Comparison of ENCODE assay signal across 11 mouse cellular contexts in genomic region chr11:22387472-22388098, GRCm38 (mm10). TPM values are rescaled to one million over a fixed set of nuclear protein-coding genes. Genes with fewer than 3 reads are reported as not detected.
DNase-seq lines count a peak whose midpoint lies in the region; ATAC-seq lines count a peak whose summit lies in the region.
"Had no signal": no experiment of that assay in that cellular context is flagged by ENCODE, and none has a peak within 500 bp of the region (broad histone marks: within the 10 kb centered on the region; RNA-seq: fewer than 3 reads in every experiment).

No protein-coding gene starts in this region.

- no peak for ATAC-seq in midbrain, embryonic 13.5 days
- ATAC-seq: Patski had no signal

- 89% methylated on average over 6 of the region's 6 CpGs for WGBS in midbrain, embryonic 13.5 days

- H3K4me1 ChIP-seq in midbrain, embryonic 13.5 days (replicated peaks), result no peaks in the 10 kb centered on the region

- no peak overlapping the region for H3K27ac ChIP-seq in midbrain, embryonic 13.5 days
- H3K27ac ChIP-seq: kidney, postnatal 0 days had no signal

- no peaks in the 10 kb centered on the region for H3K36me3 ChIP-seq in midbrain, embryonic 13.5 days

- H3K4me2 ChIP-seq in midbrain, embryonic 13.5 days (replicated peaks), result no peak overlapping the region

- peak; percentile 7 for DNase-seq in kidney, adult 18-20 months
- no peak for DNase-seq in kidney, postnatal 14 days
- peak; percentile 7 for DNase-seq in adrenal gland, postnatal 25 days
- DNase-seq in gastrocnemius, postnatal 4 days (ENCODE audit: low spot score in 2 of 2), result peak; percentile 70 to 87
- DNase-seq in lung, postnatal 14 days, result peak; percentile 18
- DNase-seq in neural tube, embryonic 10.5 days (ENCODE audit: extremely low spot score, low spot score), result no peak
- no peak for DNase-seq in right cerebral cortex, adult 18-20 months
- DNase-seq: thymus, postnatal 36 days had no signal

- H3K9ac ChIP-seq in midbrain, embryonic 13.5 days (replicated peaks), result no peak overlapping the region

- no peaks in the 10 kb centered on the region for H3K9me3 ChIP-seq in midbrain, embryonic 13.5 days

- no peaks in the 10 kb centered on the region for H3K27me3 ChIP-seq in midbrain, embryonic 13.5 days
- H3K27me3 ChIP-seq: Patski had no signal

- H3K4me3 ChIP-seq in midbrain, embryonic 13.5 days (replicated peaks), result no peak overlapping the region

RNA-seq across cellular contexts. Expression of gene Ehbp1, which starts 45.5 kb away (rescaled TPM):
- 29.1 and 29.5 TPM in 2 replicates for total RNA-seq in adrenal gland, postnatal 25 days (2021)
- total RNA-seq in gastrocnemius, postnatal 4 days (2021), result 10 to 100 TPM; 36.8 to 44.8 TPM
- polyA plus RNA-seq in midbrain, embryonic 13.5 days (2015; fragmentation: Nextera tagmentation; extraction: Ambion mirVana), result 18.6 and 22.2 TPM in 2 replicates

Comparison
In these comparisons a context has a peak if more than half of its experiments do, and no peak if none do; other contexts are left out.
1. DNase-seq: peak in kidney, adult 18-20 months (single experiment), adrenal gland, postnatal 25 days (single experiment), gastrocnemius, postnatal 4 days (2 of 2) and lung, postnatal 14 days (single experiment); none in kidney, postnatal 14 days (single experiment), neural tube, embryonic 10.5 days (single experiment) and right cerebral cortex, adult 18-20 months (single experiment).